Mouse (Mus musculus) adrenal gland, adult 8-10 months (tissue): ENCODE measurements around the gene Ap2m1. TPM values are rescaled to one million over a fixed set of nuclear protein-coding genes. Genes with fewer than 3 reads are reported as not detected.
A peak's percentile ranks its signal among the peaks of the same experiment; 100 is the strongest.

ENCODE experiments used
- DNase-seq: peaks from one replicate; pipeline ENCODE4 v3.0.0; 2022
- total RNA-seq, 4 experiments: library from RNA; stranded (reverse); gene quantifications; 2 replicates each; pipeline ENCODE4 v1.2.4; 2022

Ap2m1 gene
- total RNA-seq, 4 experiments from 2014 or later = 273 to 406 (median 325) TPM

DNA sequence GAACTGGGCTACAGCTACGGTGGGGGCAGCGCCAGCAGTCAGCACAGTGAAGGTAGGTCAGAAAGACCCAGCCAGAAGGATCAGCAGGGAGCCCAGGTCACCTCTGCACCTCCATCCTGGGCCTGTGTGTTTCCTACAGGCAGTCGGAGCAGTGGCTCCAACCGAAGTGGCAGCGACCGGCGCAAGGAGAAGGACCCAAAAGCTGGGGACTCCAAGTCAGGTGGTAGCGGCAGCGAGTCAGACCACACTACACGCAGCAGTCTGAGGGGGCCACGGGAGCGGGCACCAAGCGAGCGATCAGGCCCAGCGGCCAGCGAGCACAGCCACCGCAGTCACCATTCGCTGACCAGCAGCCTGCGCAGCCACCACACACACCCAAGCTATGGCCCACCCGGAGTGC is 4.3 kb upstream of the Ap2m1 start:
- no peak for DNase-seq

DNA sequence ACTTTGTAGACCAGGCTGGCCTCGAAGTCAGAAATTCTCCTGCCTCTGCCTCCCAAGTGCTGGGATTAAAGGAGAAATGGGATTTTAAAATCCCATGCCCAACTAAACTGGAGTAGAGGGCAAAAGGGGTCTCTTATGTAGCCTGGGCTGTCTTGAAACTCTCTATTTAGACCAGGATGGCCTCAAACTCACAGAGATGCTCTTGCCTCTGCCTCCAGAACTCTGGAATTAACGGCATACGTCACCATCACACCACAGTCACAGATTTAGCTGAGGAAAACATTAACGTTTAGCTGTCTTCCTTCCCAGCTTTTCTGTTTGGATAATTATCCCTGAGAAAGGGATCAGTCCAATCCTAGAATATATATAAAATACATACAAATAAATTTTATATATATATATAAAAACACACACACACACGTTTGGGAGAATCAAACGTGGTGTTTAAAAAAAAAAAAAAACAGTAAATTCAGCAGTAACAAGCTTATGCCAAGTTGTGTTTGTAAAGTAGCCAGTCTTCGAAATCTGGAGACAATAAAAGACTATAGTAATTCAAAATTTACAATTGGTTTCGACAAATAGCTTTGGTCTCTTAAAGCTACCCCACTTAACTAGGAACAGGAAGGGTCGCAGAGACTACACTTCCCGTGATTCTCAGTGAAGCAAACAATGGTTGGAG is 522 bp upstream of the Ap2m1 start:
- DNase-seq = no peak

DNA sequence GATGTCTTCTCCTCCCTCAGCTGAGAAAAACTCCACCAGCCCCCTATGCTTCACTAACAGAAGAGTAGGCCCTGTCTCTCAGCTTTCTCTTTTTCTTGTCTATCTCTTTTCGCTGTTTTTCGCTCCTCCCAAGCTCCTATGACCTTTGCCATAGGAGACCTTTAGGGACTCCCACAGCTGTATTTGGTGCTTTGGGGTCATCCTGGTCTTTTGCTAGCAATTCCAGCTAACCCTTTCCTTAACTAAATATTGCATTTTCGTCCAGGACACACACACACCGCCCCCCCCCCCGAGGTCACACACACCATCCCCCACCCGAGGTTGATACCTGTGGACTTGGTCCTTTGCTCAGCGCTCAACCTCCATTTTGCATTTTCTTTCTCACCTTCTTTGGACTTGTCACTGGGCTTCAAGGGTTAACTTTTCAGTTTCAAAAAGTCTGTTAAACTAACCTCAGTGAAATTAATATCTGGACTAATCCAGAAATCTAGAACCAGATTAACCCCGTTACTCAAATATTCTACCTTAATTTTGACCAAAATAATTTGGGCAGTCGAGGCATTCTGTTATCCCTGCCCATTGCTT is 895 bp downstream of the Ap2m1 start:
- DNase-seq = no peak

DNA sequence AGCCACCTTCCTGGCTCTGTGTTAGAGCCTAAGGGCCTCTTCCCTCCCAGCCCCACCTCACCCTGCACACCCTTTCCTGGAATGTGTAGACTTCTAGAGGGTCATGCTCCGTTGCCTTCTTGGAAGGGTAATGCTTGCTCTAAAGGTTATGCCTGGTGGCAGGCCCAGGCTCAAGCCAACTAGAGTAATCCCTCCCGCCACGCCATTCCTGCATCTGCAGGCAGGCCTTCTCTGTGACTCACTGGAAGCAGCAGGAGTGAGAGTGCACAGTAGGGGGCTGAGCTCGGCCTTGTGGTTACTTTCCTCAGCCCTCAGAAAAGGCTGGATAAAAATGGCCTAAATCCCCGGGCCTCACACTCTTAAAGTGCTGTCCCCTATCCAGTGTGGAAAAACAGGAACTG is 1.8 kb downstream of the Ap2m1 start:
- peak; percentile 39 for DNase-seq

DNA sequence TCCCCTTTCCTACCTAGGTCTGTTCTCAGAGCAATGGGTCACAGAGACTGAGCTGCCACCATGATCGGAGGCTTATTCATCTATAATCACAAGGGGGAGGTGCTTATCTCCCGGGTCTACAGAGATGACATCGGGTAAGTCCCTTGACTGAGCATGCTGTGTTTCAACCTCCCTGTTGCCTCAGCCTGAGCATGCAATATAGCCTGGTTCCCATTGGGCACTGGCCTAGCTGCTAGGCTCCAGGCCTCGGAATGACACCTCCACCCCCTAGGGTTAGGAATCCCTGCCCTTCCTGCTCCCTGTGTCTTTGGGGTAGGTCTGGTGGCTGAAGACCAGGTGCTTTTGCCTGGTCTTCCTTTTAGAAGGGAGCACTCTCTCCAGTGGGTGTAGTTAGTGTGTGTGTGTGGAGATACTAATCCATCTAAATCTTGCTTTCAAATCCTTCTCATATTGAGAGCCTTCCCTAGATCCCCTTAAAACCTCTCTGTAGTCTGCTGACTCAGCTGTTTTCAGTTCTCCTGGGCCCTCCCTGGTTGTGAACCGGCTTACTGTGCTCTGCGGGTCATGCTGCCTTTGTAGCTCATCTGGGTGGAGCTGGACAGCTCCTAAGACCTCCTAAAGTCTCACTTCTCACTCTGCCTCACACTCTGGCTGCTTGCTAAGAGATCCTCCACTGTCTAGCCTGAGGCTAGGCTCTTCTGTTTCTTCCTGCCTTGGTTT is 2.5 kb downstream of the Ap2m1 start:
- DNase-seq = no peak

DNA sequence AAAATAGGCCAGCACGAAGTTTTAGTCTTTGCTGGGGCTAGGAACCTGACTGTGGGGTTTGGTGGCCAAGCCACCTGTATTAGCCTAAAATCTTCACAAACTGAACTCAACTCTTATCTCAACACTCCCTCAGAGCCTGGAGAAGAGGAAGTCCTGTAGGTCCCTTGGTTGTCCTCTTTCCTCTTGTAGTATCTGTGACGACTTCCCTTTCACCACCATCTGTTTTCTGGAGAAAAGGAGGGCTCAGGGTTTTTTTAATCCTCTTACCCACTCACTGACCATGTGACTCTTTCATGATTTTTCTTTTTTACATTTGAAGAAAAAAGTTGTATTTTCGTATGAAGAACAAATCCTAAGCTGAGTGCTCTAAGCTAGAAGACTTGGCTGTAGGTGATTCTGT is 4.4 kb downstream of the Ap2m1 start:
- DNase-seq = no peak

DNA sequence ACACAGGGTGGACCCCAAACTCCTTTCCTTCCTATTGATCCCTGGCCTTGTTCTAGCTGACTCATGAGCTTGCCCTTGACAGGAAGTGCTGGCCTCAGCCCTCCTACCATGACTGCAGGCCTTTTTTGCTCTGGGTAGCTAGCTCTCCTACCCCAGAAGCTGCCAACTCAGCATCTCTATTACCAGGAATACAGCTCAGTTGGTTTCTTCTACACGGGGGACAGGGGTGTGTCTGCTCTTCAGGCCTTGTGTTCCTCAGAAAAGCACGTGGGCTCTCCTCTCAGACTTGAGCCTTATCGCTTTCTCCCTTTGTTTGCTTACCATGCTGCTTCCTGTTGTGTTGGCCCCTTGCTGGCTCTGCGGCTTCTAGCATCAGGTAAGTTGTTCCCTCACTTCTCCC is 5.2 kb downstream of the Ap2m1 start:
- DNase-seq = peak; percentile 38

DNA sequence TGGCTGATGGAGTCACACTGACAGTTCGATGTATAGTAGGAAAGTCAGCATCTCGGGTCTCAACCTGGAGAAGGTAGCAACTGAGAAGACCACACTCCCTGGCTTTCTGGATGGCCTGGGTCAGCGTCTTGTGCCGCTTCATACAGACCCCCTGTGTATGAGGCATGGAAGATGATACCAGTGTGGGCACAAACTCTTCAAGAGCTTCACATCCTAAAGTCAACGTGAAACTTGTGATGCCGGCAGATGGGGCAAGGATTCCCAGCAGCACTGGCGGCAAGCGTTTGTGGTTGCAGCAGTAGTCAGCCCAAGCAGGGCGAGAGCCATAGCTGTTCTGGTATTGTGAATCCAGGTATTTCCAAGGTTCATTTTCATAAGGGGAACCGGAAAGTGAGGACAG is 10.4 kb downstream of the Ap2m1 start:
- DNase-seq = no peak

DNA sequence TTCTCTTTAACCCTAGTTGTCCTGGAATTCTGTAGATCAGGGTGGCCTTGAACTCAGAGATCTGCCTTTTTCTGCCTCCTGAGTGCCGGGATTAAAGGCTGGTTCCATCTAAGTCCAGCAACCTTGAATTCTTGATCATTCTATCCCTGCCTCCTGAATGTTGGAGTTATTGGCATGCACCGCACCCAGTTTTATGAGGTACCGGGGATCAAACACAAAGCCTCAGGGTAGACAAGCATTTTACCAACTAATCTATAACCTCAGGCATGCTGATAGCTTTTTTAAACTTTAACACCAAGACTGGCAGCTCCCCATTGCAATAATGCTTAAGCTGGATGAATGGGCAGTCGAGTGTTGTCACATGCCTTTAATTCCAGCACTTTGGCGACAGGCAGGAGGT is 12.1 kb downstream of the Ap2m1 start:
- DNase-seq = no peak

DNA sequence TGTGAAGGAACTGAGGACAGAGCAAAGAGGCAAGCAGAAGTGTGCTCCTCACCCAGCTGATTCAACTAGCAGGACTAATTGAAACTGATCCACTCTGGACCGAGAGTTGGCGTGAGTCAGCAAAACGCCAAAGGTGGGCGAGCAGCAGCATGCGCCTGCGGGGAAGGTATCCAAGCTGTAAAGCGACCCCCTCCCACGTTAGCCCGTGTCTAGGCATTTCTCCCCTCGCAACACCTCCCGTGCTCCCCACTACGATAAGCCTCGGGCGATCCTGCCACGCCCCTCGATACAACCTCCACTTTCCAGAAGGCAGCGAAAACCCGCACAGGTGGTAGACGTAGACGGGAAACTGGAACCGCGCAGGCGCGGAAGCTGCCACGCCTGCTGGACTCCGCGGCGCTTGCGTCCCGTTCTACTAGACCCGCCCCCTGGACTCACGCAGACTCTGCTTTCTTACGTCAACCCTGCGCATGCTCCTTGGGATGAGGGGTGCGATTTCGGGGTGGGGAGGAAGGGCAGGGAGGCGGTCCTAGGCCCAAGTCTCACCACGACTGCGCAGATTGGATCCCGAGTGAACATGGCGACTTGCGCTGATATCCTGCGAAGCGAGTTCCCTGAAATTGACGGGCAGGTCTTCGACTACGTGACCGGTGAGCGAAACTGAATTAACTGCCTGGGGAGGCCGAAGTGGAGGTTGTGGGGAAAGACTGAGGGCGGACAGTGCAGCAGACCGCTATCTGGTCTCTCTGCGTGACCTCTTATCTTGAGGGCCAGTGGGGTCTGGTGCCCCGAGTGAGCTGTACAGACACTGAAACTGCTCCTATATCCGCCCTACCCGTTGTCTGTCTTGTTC is 13.0 kb downstream of the Ap2m1 start, which contains the start of gene Abcf3:
Abcf3 (plus strand) TSS at position 482 of the 853 bp plus-strand sequence.
- DNase-seq = peak; percentile 99

DNA sequence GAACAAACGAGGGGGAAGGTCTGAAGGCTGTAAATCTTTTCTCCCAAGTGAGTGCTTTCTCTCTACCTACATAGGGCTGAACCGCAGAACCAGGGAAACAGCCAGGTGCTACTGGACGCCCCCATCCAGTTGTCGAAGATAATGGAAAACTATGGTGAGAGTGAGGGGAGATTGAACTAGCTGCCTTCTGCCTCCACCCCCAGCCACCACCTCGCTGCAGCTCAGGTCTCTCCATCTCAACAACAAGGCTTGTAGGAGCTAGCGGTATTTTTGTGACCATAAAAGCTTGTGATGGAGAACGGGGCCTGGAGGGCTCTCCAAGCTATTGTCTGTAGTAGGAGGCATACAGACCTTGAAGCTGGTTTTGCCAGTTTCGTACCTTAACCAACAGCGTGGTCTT is 13.9 kb downstream of the Ap2m1 start:
- DNase-seq = no peak

DNA sequence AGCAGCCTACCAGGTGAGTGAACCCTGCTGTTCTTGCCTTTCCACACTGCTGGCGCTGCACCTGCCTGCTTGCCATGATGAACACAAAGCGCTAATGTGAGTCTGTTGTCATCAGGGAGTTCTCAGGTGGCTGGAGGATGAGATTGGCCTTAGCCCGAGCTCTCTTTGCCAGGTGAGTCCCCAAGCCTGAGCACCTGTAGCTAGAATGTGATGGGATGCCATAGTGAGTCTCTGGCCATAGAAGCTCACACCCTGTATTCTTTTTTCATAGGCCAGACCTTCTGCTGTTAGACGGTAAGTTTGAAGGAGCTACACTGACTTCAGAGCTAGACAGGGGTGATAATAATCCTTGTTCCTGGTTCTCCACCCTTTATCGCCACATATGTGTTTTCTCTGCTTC is 16.4 kb downstream of the Ap2m1 start:
- no peak for DNase-seq

DNA sequence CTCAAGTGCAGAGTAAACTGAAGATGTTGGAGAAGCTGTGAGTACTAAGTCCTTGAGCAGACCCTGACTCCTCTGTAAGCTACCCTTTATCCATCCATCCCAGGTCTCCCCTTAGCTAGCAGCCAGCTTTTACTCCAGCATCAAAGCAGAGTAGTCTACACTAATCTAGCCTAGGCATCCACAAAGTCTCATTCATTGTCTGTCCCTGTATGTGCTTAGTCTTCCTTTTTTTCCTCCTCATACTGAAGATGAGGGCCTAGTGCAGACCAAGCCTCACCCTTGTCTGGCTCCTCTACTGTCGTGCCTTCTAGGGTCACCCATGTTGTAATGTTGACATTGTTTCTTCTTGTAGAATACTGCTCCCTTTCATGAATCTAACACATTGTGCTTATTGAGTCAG is 17.3 kb downstream of the Ap2m1 start:
- no peak for DNase-seq

DNA sequence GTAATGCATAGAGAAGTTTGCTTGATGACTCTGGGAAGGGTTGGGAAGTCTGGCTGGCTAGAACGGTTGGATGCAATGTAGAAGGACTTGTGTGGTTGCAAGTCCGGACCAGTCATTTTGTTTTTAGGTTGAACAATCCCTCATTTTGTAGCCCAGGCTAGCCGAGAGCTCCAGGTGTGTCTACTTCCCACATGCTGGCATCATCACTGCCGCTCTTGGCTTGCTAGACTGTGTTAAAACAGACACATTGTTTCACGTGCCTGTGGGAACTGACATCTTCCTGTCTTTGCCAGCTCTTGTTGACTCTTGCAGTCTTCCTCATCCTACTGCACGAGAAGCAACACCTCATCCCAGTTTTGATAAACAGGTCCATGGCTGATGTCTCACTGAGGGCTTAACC is 19.7 kb downstream of the Ap2m1 start:
- DNase-seq = no peak

DNA sequence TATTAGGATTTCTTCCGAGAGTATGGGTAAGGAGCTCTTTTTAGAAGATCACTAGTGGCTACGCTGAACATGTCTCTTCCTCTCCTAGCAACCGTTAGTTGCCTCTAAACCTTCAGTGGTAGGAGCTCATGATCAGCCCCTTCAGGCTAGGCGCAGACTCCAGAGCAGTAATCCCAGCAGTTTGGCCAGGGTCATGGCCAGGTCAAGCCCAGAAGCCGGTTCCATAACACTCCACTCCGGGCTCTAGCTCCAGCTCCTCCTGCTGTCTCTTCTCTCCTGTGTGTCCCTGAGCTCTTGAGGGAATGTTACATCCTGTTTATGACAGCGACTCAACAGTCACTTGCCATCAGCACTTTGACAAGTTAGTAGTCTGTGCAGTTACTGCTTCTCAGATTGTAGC is 22.1 kb downstream of the Ap2m1 start:
- DNase-seq = no peak

DNA sequence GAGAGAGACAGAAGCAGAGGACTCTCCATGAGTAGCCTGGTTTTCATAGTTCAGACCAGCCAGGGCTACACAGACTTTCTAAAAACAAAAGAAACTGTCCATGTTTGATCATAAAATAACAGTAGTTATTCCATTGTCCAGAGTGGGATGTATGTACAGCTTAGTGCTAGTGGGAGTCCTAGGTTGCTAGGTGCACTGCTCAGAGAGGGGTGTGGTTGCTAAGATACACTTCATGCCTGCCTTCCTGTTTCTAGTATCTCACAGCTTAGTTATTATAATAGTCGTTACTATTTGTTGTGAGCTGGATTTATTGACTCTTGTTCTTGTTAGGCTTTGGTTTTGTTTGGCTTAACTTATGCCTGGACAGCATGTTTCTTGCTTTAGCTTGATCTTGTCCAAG is 29.8 kb downstream of the Ap2m1 start:
- no peak for DNase-seq

DNA sequence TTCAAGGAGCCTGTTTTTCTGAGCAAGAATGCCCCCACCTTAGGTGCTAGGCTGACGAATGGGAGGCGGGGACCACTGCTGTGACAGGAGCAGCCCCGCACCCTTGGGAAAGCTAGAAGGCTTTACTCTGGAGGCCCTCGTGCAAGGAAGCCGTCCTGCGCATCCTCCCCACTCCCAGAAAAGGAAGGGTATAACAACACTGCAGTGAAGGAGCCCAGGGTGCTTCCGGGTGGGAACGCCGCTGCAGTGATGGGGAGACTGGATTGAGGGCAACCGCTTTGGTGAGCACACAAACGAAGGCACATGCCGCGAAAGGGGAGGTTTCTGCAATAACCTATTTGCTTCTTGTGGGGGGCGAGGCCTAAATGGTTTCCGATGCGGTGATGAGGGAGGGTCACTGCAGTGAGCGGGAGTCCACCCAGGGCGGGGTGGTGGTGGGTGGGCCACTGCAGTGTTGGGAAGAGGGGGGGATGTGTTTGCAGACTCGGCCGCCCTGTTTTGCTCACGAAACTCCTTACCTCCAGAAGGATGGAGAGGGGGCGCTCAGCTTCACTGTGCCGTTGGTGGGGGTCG is 54.2 kb downstream of the Ap2m1 start, which contains the start of gene Vwa5b2:
Vwa5b2 (plus strand) TSS at position 106 of the 573 bp plus-strand sequence.
- DNase-seq = no peak

DNA sequence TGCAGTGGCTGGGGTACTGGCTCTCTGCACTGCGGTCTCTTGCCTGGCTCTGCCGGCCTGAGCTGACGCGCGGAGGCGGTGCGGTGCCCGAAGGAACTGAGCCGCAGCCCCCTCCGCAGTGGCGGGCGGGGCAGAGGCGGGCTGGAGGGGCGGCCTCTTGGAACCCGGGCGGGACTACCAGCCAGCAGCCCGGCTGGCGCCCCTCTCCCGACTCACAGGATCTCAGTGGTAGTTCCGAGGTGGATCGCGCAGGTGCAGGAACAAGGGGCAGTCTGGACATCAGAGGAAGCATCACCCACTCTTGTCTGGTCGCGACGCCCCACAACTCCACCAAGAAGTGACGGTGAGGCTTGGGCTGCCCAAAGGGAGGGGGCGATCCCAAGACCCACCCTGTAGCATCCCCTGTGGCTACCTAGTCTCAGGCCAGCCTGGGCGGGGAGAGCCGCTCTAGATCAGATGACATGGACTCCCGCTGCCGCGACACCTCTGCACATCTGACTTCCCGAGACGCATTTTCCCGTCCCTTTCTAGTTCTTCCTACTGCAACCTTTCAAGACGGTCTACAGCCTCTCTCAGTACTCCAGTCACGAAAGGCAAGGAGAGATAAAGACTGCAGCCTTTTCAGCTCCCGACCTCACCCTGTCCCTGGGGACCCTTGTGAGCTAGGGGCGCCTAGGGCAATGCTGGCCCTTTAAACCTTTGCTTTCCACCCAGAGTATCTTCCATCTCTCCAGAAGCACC is 54.8 kb downstream of the Ap2m1 start:
- DNase-seq = no peak

DNA sequence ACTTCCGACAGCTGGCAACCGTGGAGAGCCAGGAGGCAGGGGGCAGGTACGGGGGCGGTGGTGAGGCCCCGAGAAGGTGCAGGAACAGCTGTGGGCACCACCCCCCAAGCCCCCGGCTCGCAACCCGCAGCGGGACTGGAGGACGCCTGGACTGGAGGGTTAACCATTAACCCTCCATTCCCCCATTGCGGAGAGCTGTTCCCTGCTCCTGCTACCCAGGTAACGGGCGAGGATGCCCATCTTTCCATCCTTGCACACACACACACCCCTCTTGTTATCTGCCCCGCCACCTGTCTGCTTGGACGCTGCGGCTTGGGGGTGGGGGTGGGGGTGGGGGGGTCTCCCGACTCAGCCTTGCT is 55.4 kb downstream of the Ap2m1 start:
- no peak for DNase-seq

DNA sequence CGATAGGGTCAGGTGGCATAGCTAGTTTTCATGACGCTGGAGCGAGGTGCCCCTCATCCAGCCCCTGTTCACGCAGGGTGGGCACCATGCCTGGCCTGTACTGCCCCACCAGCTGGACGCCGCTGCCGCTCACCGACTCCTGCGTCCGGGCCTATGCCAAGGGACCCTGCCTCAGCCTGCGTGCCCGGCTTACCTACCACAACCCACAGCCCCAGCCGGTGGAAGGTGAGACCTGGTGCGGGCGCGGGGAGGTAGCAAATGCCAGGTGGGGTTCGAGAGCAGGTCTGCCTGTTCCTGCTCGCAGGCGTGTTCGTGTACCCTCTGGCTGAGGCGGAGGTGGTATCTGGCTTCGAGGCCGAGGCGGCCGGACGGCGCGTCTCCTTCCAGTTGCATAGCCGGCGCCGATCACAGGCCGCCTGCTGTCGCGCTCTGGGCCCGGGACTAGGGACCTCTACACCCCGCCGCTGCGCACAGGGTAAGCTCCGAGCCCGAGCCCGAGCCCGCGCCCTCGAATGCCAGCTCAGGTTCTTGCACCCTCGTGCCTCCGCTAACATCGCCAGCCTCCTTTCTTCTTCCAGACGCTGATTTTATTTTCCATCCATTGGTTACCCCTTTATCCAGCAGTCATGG is 55.9 kb downstream of the Ap2m1 start:
- no peak for DNase-seq
